Mouse (Mus musculus): Measurements from ENCODE around the gene Ccdc47. TPM values are rescaled to one million over a fixed set of nuclear protein-coding genes. Genes with fewer than 3 reads are reported as not detected.
"Not testable (repeated sequence)": the region's sequence is repeated elsewhere in the genome, so short reads cannot be mapped to it uniquely, and the experiment has no call there.

Ccdc47 gene
- polyA plus RNA-seq, 1 experiment, result 68.3 TPM

GRCm38 (mm10) chr11:106249326-106249725 is 33.2 kb upstream of the Ccdc47 start:
- Histone ChIP-seq H3K4me3 (ENCODE audit: insufficient read depth, low read length) (no peak overlapping the region), H3K27ac (ENCODE audit: insufficient read depth, low read length) (no peak overlapping the region), H3K4me1 (ENCODE audit: control insufficient read depth, insufficient read depth, low read length) (no peaks in the 10 kb centered on the region)
- TF ChIP-seq CTCF (IDR thresholded peaks at IDR 0.05; ENCODE audit: extremely low read depth, insufficient read depth, low read length) (no peak), POLR2A (IDR thresholded peaks at IDR 0.05; ENCODE audit: extremely low read depth, insufficient read depth, low read length) (no peak)

- no peak overlapping the region for H3K4me3 ChIP-seq (ENCODE audit: insufficient read depth, low read length)
- TF ChIP-seq CTCF (IDR thresholded peaks at IDR 0.05; ENCODE audit: extremely low read depth, insufficient read depth, low read length), result 0 out of 2 replicates have a peak, but pooled peaks have one; percentile 13
- no peak for TF ChIP-seq POLR2A (IDR thresholded peaks at IDR 0.05; ENCODE audit: extremely low read depth, insufficient read depth, low read length)
- H3K27ac ChIP-seq (ENCODE audit: insufficient read depth, low read length), result no peak overlapping the region
- no peaks in the 10 kb centered on the region for H3K4me1 ChIP-seq (ENCODE audit: control insufficient read depth, insufficient read depth, low read length)
Observed at GRCm38 (mm10) chr11:106246834-106247233, 30.7 kb upstream of the Ccdc47 start.

GRCm38 (mm10) chr11:106233978-106234377 is 17.8 kb upstream of the Ccdc47 start:
- H3K27ac ChIP-seq (ENCODE audit: insufficient read depth, low read length); H3K4me3 ChIP-seq (ENCODE audit: insufficient read depth, low read length): not testable (repeated sequence)

GRCm38 (mm10) chr11:106220603-106221002 is 4.5 kb upstream of the Ccdc47 start:
- H3K4me3 ChIP-seq (ENCODE audit: insufficient read depth, low read length), result no peak overlapping the region
- TF ChIP-seq CTCF (IDR thresholded peaks at IDR 0.05; ENCODE audit: extremely low read depth, insufficient read depth, low read length), result no peak
- no peak for TF ChIP-seq POLR2A (IDR thresholded peaks at IDR 0.05; ENCODE audit: extremely low read depth, insufficient read depth, low read length)
- no peaks in the 10 kb centered on the region; the same call in 1 of the 2 replicates for H3K4me1 ChIP-seq (ENCODE audit: control insufficient read depth, insufficient read depth, low read length)
- no peak overlapping the region for H3K27ac ChIP-seq (ENCODE audit: insufficient read depth, low read length)

More at GRCm38 (mm10) chr11:106233978-106234377, 17.8 kb upstream of the Ccdc47 start:
- H3K4me1 ChIP-seq (ENCODE audit: control insufficient read depth, insufficient read depth, low read length), result not testable (repeated sequence)

- no peak for TF ChIP-seq CTCF (IDR thresholded peaks at IDR 0.05; ENCODE audit: extremely low read depth, insufficient read depth, low read length)
- TF ChIP-seq POLR2A (IDR thresholded peaks at IDR 0.05; ENCODE audit: extremely low read depth, insufficient read depth, low read length), result 0 out of 2 replicates have a peak, but pooled peaks have one; percentile 39
- peaks cover 1% of the 10 kb centered on the region; the same call in 1 of the 2 replicates for H3K4me1 ChIP-seq (ENCODE audit: control insufficient read depth, insufficient read depth, low read length)
- peak within 1 kb of the TSS; percentile 68 for H3K4me3 ChIP-seq (ENCODE audit: insufficient read depth, low read length)
- H3K27ac ChIP-seq (ENCODE audit: insufficient read depth, low read length), result peak within 1 kb of the TSS; percentile 76
Observed at GRCm38 (mm10) chr11:106216730-106217490, 766 bp upstream of the Ccdc47 start, which contains the start of gene Ddx42. Ddx42 (plus strand) TSS chr11:106216926.

- H3K4me1 ChIP-seq (ENCODE audit: control insufficient read depth, insufficient read depth, low read length), result peaks cover 1% of the 10 kb centered on the region; the same call in 1 of the 2 replicates
- TF ChIP-seq CTCF (IDR thresholded peaks at IDR 0.05; ENCODE audit: extremely low read depth, insufficient read depth, low read length) (no peak), POLR2A (IDR thresholded peaks at IDR 0.05; ENCODE audit: extremely low read depth, insufficient read depth, low read length) (no peak)
- no peak overlapping the region for H3K27ac ChIP-seq (ENCODE audit: insufficient read depth, low read length)
- peak overlapping the region; percentile 68 for H3K4me3 ChIP-seq (ENCODE audit: insufficient read depth, low read length)
Observed at GRCm38 (mm10) chr11:106215450-106215859, 689 bp downstream of the Ccdc47 start.

GRCm38 (mm10) chr11:106214856-106215255 is 1.3 kb downstream of the Ccdc47 start:
- Histone ChIP-seq H3K27ac (ENCODE audit: insufficient read depth, low read length) (no peak overlapping the region), H3K4me3 (ENCODE audit: insufficient read depth, low read length) (peak overlapping the region; percentile 68; the same call in 1 of the 2 replicates), H3K4me1 (ENCODE audit: control insufficient read depth, insufficient read depth, low read length) (peaks cover 1% of the 10 kb centered on the region; the same call in 1 of the 2 replicates)
- TF ChIP-seq CTCF (IDR thresholded peaks at IDR 0.05; ENCODE audit: extremely low read depth, insufficient read depth, low read length), result no peak
- no peak for TF ChIP-seq POLR2A (IDR thresholded peaks at IDR 0.05; ENCODE audit: extremely low read depth, insufficient read depth, low read length)

- H3K4me3 ChIP-seq (ENCODE audit: insufficient read depth, low read length), result no peak overlapping the region
- peaks cover 1% of the 10 kb centered on the region; the same call in 1 of the 2 replicates for H3K4me1 ChIP-seq (ENCODE audit: control insufficient read depth, insufficient read depth, low read length)
- no peak overlapping the region for H3K27ac ChIP-seq (ENCODE audit: insufficient read depth, low read length)
- TF ChIP-seq CTCF (IDR thresholded peaks at IDR 0.05; ENCODE audit: extremely low read depth, insufficient read depth, low read length) (no peak), POLR2A (IDR thresholded peaks at IDR 0.05; ENCODE audit: extremely low read depth, insufficient read depth, low read length) (no peak)
Observed at GRCm38 (mm10) chr11:106212771-106213170, 3.4 kb downstream of the Ccdc47 start.

GRCm38 (mm10) chr11:106202123-106202465 is 14.1 kb downstream of the Ccdc47 start, which contains the start of gene Strada:
Strada (minus strand) TSS chr11:106202168.
- no peaks in the 10 kb centered on the region for H3K4me1 ChIP-seq (ENCODE audit: control insufficient read depth, insufficient read depth, low read length)
- H3K27ac ChIP-seq (ENCODE audit: insufficient read depth, low read length), result no peak within 1 kb of the TSS
- TF ChIP-seq POLR2A (IDR thresholded peaks at IDR 0.05; ENCODE audit: extremely low read depth, insufficient read depth, low read length) (no peak), CTCF (IDR thresholded peaks at IDR 0.05; ENCODE audit: extremely low read depth, insufficient read depth, low read length) (no peak)
- no peak within 1 kb of the TSS for H3K4me3 ChIP-seq (ENCODE audit: insufficient read depth, low read length)
